Mouse (Mus musculus) liver, postnatal 0 days (tissue): ENCODE measurements around the gene Pde2a.

Experiments used
- CTCF ChIP-seq: sonication (generic); IDR thresholded peaks from 2 replicates; pipeline ENCODE4 v1.5.1; 2016; ENCODE audit warnings: antibody characterized with exemption, low read depth
- EP300 ChIP-seq: IDR thresholded peaks from 2 replicates; pipeline ENCODE4 v1.6.1; 2016; ENCODE audit warnings: antibody characterized with exemption, low read depth, mild to moderate bottlenecking

DNA sequence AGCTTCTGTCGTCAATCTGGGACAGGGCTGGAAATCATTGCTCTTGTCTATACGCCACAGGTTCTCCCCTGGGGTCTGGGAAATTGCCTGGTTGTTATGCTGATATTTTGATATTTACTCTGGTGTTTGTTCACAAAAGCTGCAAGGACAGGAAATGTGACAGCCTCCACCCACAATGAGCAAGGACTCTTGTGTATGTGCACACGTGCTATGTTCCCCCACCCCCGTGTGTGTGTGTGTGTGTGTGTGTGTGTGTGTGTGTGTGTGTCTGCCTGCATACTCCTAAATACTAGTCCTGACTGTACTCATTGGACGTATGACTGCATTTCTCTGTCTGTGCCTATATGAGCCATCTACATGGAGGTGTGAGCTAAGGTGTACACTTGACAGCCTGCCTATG, 56.6 kb downstream of the Pde2a start:
- TF ChIP-seq CTCF = no peak
- TF ChIP-seq EP300 = no peak
